Mouse (Mus musculus) liver, embryonic 14.5 days (tissue): Measurements from ENCODE around the gene Cuta.

Experiments used
- CTCF ChIP-seq: IDR thresholded peaks from 2 replicates; pipeline ENCODE4 v1.5.1; 2016; ENCODE audit warnings: antibody characterized with exemption, low read depth, control low read depth
- EP300 ChIP-seq: IDR thresholded peaks from 2 replicates; pipeline ENCODE4 v1.6.1; 2016; ENCODE audit warnings: antibody characterized with exemption, low read depth

DNA sequence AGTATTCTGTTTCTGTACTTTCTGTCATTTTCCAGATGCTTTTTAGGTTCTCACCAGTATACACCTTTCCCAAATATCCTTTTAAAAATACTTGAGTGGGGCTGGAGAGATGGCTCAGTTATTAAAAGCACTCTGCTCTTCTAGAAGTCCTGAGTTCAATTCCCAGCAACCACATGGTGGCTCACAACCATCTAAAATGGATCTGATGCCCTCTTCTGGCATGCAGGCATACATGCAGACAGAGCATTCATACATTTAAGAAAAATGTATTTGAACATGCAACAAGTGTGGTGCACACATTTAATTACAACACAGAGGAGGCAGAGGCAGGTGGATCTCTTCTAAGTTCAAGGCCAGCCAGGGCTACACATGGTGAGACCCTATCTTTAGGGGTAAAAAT, 36.0 kb upstream of the Cuta start:
- TF ChIP-seq CTCF (peak; percentile 54), EP300 (no peak)
